Mouse (Mus musculus): ENCODE measurements around the gene Rwdd1. TPM values are rescaled to one million over a fixed set of nuclear protein-coding genes. Genes with fewer than 3 reads are reported as not detected.

Rwdd1 gene
- total and polyA plus RNA-seq, 3 experiments: 38.5 to 123 (median 105) TPM

GRCm38 (mm10) chr10:34036587-34036986 lies 17.2 kb upstream of the Rwdd1 start:
- H3K4me3 ChIP-seq: no peak overlapping the region
- no peak for DNase-seq
- H3K27ac ChIP-seq: no peak overlapping the region
- TF ChIP-seq CTCF (IDR thresholded peaks at IDR 0.05) (peak; percentile 89), POLR2A (IDR thresholded peaks at IDR 0.05; ENCODE audit: insufficient read depth, low read depth, low read length) (no peak)
- intact Hi-C loops (cut with DNase I): loop anchor here (1.0 to 10.0 kb wide), 4 partner anchors 14 to 378 kb away; partner anchors contain the start of genes Calhm5, Nt5dc1 and Tspyl1
- WGBS: 17% methylated on average over 5 of the region's 5 CpGs
- H3K9ac ChIP-seq (ENCODE audit: low read depth, low read length): no peak overlapping the region
- H3K27me3 ChIP-seq (ENCODE audit: control insufficient read depth, insufficient read depth, low read length): no peaks in the 10 kb centered on the region; the same call in 1 of the 2 replicates
- H3K36me3 ChIP-seq (ENCODE audit: control insufficient read depth, insufficient read depth, low read length): no peaks in the 10 kb centered on the region
- H3K79me2 ChIP-seq (replicated peaks; ENCODE audit: control insufficient read depth, insufficient read depth, low read length): no peaks in the 10 kb centered on the region
- H3K4me1 ChIP-seq (ENCODE audit: control insufficient read depth, insufficient read depth, low read length): peaks cover 1% of the 10 kb centered on the region; the same call in 1 of the 2 replicates

GRCm38 (mm10) chr10:34033630-34034305 lies 14.3 kb upstream of the Rwdd1 start:
- Histone ChIP-seq H3K36me3 (ENCODE audit: control insufficient read depth, insufficient read depth, low read length) (no peaks in the 10 kb centered on the region), H3K27me3 (ENCODE audit: control insufficient read depth, insufficient read depth, low read length) (no peaks in the 10 kb centered on the region; the same call in 1 of the 2 replicates), H3K4me3 (no peak overlapping the region; the same call in 1 of the 2 replicates), H3K79me2 (replicated peaks; ENCODE audit: control insufficient read depth, insufficient read depth, low read length) (no peaks in the 10 kb centered on the region), H3K4me1 (ENCODE audit: control insufficient read depth, insufficient read depth, low read length) (peaks cover 1% of the 10 kb centered on the region; the same call in 1 of the 2 replicates), H3K27ac (no peak overlapping the region), H3K9ac (ENCODE audit: low read depth, low read length) (peak overlapping the region; percentile 46)
- WGBS: 17% methylated on average over 22 of the region's 22 CpGs
- peak; percentile 76 to 77 for DNase-seq
- TF ChIP-seq CTCF (IDR thresholded peaks at IDR 0.05) (peak; percentile 72), EP300 (IDR thresholded peaks at IDR 0.05; ENCODE audit: insufficient read depth, low read depth, low read length) (no peak)
- intact Hi-C loops (cut with DNase I): loop anchor here (2.0 to 10.0 kb wide), 2 partner anchors 293 to 381 kb away; partner anchors contain the start of gene Nt5dc1

GRCm38 (mm10) chr10:34030322-34030721 lies 10.9 kb upstream of the Rwdd1 start:
- 54% methylated on average over 5 of the region's 5 CpGs for WGBS
- TF ChIP-seq CTCF (IDR thresholded peaks at IDR 0.05) (no peak), POLR2A (IDR thresholded peaks at IDR 0.05; ENCODE audit: insufficient read depth, low read depth, low read length) (no peak), EP300 (IDR thresholded peaks at IDR 0.05; ENCODE audit: insufficient read depth, low read depth, low read length) (no peak)
- Histone ChIP-seq H3K36me3 (ENCODE audit: control insufficient read depth, insufficient read depth, low read length) (no peaks in the 10 kb centered on the region), H3K4me1 (ENCODE audit: control insufficient read depth, insufficient read depth, low read length) (peaks cover 1% of the 10 kb centered on the region; the same call in 1 of the 2 replicates), H3K4me3 (no peak overlapping the region), H3K27me3 (ENCODE audit: control insufficient read depth, insufficient read depth, low read length) (no peaks in the 10 kb centered on the region), H3K9ac (ENCODE audit: low read depth, low read length) (no peak overlapping the region), H3K27ac (no peak overlapping the region), H3K79me2 (replicated peaks; ENCODE audit: control insufficient read depth, insufficient read depth, low read length) (no peaks in the 10 kb centered on the region)
- DNase-seq: no peak
- intact Hi-C loops (cut with DNase I): loop anchor here (10.0 kb wide), 1 partner anchor 384 kb away; the partner anchor contains the start of gene Nt5dc1

GRCm38 (mm10) chr10:34018746-34019301 lies 600 bp downstream of the Rwdd1 start:
- TF ChIP-seq EP300 (IDR thresholded peaks at IDR 0.05; ENCODE audit: insufficient read depth, low read depth, low read length): no peak
- no peak for TF ChIP-seq POLR2A (IDR thresholded peaks at IDR 0.05; ENCODE audit: insufficient read depth, low read depth, low read length)
- TF ChIP-seq CTCF (IDR thresholded peaks at IDR 0.05): no peak

GRCm38 (mm10) chr10:34013241-34013640 lies 6.2 kb downstream of the Rwdd1 start:
- no peak for DNase-seq
- WGBS: 76% methylated on average over 2 of the region's 2 CpGs
- TF ChIP-seq EP300 (IDR thresholded peaks at IDR 0.05; ENCODE audit: insufficient read depth, low read depth, low read length) (no peak), POLR2A (IDR thresholded peaks at IDR 0.05; ENCODE audit: insufficient read depth, low read depth, low read length) (no peak), CTCF (IDR thresholded peaks at IDR 0.05) (no peak)
- Histone ChIP-seq H3K79me2 (replicated peaks; ENCODE audit: control insufficient read depth, insufficient read depth, low read length) (peaks cover 10% of the 10 kb centered on the region), H3K9ac (ENCODE audit: low read depth, low read length) (no peak overlapping the region), H3K4me1 (ENCODE audit: control insufficient read depth, insufficient read depth, low read length) (peaks cover 4% of the 10 kb centered on the region), H3K4me3 (no peak overlapping the region), H3K27me3 (ENCODE audit: control insufficient read depth, insufficient read depth, low read length) (no peaks in the 10 kb centered on the region), H3K36me3 (ENCODE audit: control insufficient read depth, insufficient read depth, low read length) (peaks cover 11% of the 10 kb centered on the region), H3K27ac (no peak overlapping the region)
- intact Hi-C loops (cut with DNase I): no loop called here

More at GRCm38 (mm10) chr10:34018746-34019301, 600 bp downstream of the Rwdd1 start:
- H3K36me3 ChIP-seq (ENCODE audit: control insufficient read depth, insufficient read depth, low read length): peaks cover 12% of the 10 kb centered on the region
- under 1% methylated on average over 21 of the region's 21 CpGs for WGBS
- peak overlapping the region; percentile 77 for H3K4me3 ChIP-seq
- H3K27ac ChIP-seq: peak overlapping the region; percentile 89
- DNase-seq: no peak
- intact Hi-C loops (cut with DNase I): loop anchor here (1.0 to 2.0 kb wide), 2 partner anchors 68 to 264 kb away; partner anchors contain the start of gene Zup1
- no peaks in the 10 kb centered on the region for H3K27me3 ChIP-seq (ENCODE audit: control insufficient read depth, insufficient read depth, low read length)
- peaks cover 11% of the 10 kb centered on the region for H3K4me1 ChIP-seq (ENCODE audit: control insufficient read depth, insufficient read depth, low read length)
- H3K79me2 ChIP-seq (replicated peaks; ENCODE audit: control insufficient read depth, insufficient read depth, low read length): peaks cover 8% of the 10 kb centered on the region
- peak overlapping the region; percentile 94 for H3K9ac ChIP-seq (ENCODE audit: low read depth, low read length)

GRCm38 (mm10) chr10:34012581-34012980 lies 6.8 kb downstream of the Rwdd1 start:
- no peaks in the 10 kb centered on the region for H3K27me3 ChIP-seq (ENCODE audit: control insufficient read depth, insufficient read depth, low read length)
- DNase-seq: no peak
- TF ChIP-seq POLR2A (IDR thresholded peaks at IDR 0.05; ENCODE audit: insufficient read depth, low read depth, low read length): no peak
- TF ChIP-seq CTCF (IDR thresholded peaks at IDR 0.05): no peak
- TF ChIP-seq EP300 (IDR thresholded peaks at IDR 0.05; ENCODE audit: insufficient read depth, low read depth, low read length): no peak
- H3K27ac ChIP-seq: no peak overlapping the region
- intact Hi-C loops (cut with DNase I): no loop called here
- H3K36me3 ChIP-seq (ENCODE audit: control insufficient read depth, insufficient read depth, low read length): peaks cover 8% of the 10 kb centered on the region
- H3K9ac ChIP-seq (ENCODE audit: low read depth, low read length): no peak overlapping the region
- H3K4me1 ChIP-seq (ENCODE audit: control insufficient read depth, insufficient read depth, low read length): peaks cover 2% of the 10 kb centered on the region; the same call in 1 of the 2 replicates
- H3K79me2 ChIP-seq (replicated peaks; ENCODE audit: control insufficient read depth, insufficient read depth, low read length): peaks cover 8% of the 10 kb centered on the region
- H3K4me3 ChIP-seq: no peak overlapping the region
- 94% methylated on average over 4 of the region's 4 CpGs for WGBS
